Mouse (Mus musculus) ES-E14 (cell line): ENCODE results near the gene Coq7. TPM values are rescaled to one million over a fixed set of nuclear protein-coding genes. Genes with fewer than 3 reads are reported as not detected.

ENCODE experiments used
- DNase-seq: peaks from one replicate; pipeline ENCODE4 v3.0.0-alpha.2; 2013; ENCODE audit warnings: low read depth, low spot score
- H3K27ac ChIP-seq: 2 replicates; pipeline ENCODE4 v1.5.1; 2012; ENCODE audit warnings: low read depth, mild to moderate bottlenecking, low read length, moderate library complexity, mixed read lengths; ENCODE audit not compliant: poor library complexity, insufficient read depth, severe bottlenecking
- H3K36me3 ChIP-seq: 2 replicates; pipeline ENCODE4 v1.6.1; 2012; ENCODE audit warnings: mild to moderate bottlenecking, low read length, moderate library complexity, mixed read lengths; ENCODE audit not compliant: control insufficient read depth, poor library complexity, insufficient read depth, severe bottlenecking
- H3K4me1 ChIP-seq, 2 experiments: fragments of 150-350 bp in 1 of 2; sonication (generic) in 1 of 2; 2 replicates each; pipeline ENCODE4 v1.6.1; 2012; ENCODE audit warnings: low read length in 2 of 2, mild to moderate bottlenecking in 1 of 2, mixed read lengths in 1 of 2; ENCODE audit not compliant: control insufficient read depth in 2 of 2, insufficient read depth in 2 of 2, poor library complexity in 1 of 2
- H3K4me3 ChIP-seq, 2 experiments: fragments of 150-350 bp in 1 of 2; sonication (generic) in 1 of 2; 2 replicates each; pipeline ENCODE4 v1.5.1; 2012; ENCODE audit warnings: low read length in 2 of 2, low read depth in 1 of 2, mild to moderate bottlenecking in 1 of 2, mixed read lengths in 1 of 2; ENCODE audit not compliant: insufficient read depth in 1 of 2, poor library complexity in 1 of 2, severe bottlenecking in 1 of 2
- H3K9ac ChIP-seq: 2 replicates; pipeline ENCODE4 v1.6.1; 2012; ENCODE audit warnings: low read depth, mild to moderate bottlenecking, low read length, mixed read lengths; ENCODE audit not compliant: poor library complexity, insufficient read depth, severe bottlenecking
- H3K9me3 ChIP-seq: fragments of 150-350 bp; sonication (generic); 2 replicates; pipeline ENCODE4 v1.6.1; 2012; ENCODE audit warnings: low read depth, mild to moderate bottlenecking, low read length; ENCODE audit not compliant: control insufficient read depth, insufficient read depth
- CHD2 ChIP-seq: IDR thresholded peaks from 2 replicates; pipeline ENCODE4 v1.6.1; 2014; ENCODE audit warnings: mild to moderate bottlenecking, low read depth, low read length, inconsistent platforms
- HCFC1 ChIP-seq: IDR thresholded peaks from 2 replicates; pipeline ENCODE4 v1.6.1; 2012; ENCODE audit warnings: low read length, inconsistent platforms, borderline replicate concordance; ENCODE audit not compliant: insufficient read depth
- MAFK ChIP-seq: IDR thresholded peaks from 2 replicates; pipeline ENCODE4 v1.6.1; 2014; ENCODE audit warnings: mild to moderate bottlenecking, low read depth, low read length, inconsistent platforms; ENCODE audit not compliant: insufficient read depth
- ZC3H11A ChIP-seq: IDR thresholded peaks from 2 replicates; pipeline ENCODE4 v1.6.1; 2012; ENCODE audit warnings: low read depth, mild to moderate bottlenecking, inconsistent platforms, low read length, borderline replicate concordance
- ZNF384 ChIP-seq: IDR thresholded peaks from 2 replicates; pipeline ENCODE4 v1.6.1; 2012; ENCODE audit warnings: low read depth, low read length, inconsistent platforms
- in situ Hi-C, 2 experiments: fragments of 600-800 bp; cut with MboI; formaldehyde crosslinking; loops; one replicate each; pipeline ENCODE4 v1.15.1; 2025; ENCODE audit warnings: low sequenced_read_pairs in 2 of 2, inconsistent platforms in 1 of 2; ENCODE audit not compliant: unreplicated experiment in 2 of 2
- total RNA-seq: library from RNA; depleted of rRNA; stranded (reverse); fragments of 300-350 nt; gene quantifications from 2 replicates; pipeline ENCODE4 v1.2.3, GENCODE M21; 2012

Gene Coq7
- total RNA-seq, 1 experiment = 63.7 TPM

DNA sequence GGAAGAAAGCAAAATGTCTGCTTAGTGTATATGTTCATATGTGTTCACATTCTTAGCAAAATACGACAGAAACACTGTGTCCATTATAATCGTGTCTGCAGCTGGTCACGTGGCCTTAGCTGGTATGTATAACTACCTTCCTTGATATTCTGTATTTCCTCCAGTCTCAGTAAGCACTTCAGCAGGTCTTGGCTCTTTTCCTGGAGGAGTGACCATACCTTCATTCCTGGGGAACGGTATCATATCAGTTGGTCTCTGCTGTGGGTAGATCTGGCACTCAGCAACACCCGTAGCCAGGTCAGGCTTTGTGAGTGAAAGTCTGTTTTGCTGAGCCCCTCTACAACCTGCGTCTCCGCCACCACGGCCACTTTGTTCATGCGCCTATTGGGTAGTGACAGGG is 39.3 kb downstream of the Coq7 start:
- TF ChIP-seq CHD2 (no peak), ZNF384 (no peak), HCFC1 (no peak), MAFK (no peak), ZC3H11A (no peak)

DNA sequence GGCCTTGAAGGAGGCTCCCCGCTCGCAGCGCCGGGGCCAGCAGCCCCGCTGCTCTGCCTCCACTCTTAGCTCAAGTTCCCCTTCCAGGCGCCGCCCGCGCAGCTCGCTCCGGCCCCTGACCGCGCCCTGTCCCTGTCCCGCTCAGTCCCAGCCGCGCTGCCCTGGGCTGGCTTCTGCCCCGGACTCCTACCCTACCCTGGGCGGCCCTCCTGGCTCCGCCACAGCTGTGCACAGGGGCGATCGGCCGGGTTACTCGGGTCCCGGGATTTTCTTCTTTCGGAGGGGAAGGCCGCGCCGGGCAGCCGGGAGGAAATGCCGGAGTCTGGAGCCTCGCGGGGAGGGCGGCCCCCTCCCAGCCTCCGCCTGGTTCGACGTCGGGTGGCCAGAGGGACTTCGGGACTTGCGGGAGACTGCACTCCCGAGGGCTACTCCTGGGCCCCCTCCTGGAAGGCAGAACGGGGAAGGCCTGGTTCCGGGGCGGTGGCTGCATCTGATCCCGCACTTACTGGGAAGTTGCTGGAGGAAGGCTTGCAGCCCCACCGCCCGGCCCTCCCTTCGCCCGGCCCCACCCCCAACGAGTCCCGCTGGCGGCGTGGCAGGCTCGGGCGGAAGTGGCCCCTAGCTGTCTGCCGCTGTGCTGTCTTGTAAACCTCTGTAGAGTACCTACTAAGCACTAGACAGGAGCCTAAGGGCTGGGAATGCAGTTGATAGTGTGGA is 41.6 kb downstream of the Coq7 start, which contains the start of gene Itpripl2:
TSS of gene Itpripl2 (minus strand) at position 545 of the 717 bp plus-strand sequence.
- H3K27ac ChIP-seq = no peak within 1 kb of the TSS
- TF ChIP-seq ZNF384 (no peak), ZC3H11A (no peak), CHD2 (no peak), MAFK (no peak)
- peak; percentile 44 for DNase-seq
- H3K36me3 ChIP-seq = no peaks in the 10 kb centered on the region
- peak within 1 kb of the TSS; percentile 63 to 69 for H3K4me3 ChIP-seq
- no peaks in the 10 kb centered on the region for H3K9me3 ChIP-seq
- peak within 1 kb of the TSS; percentile 63 for H3K9ac ChIP-seq
- H3K4me1 ChIP-seq = peaks cover 0 to 7% of the 10 kb centered on the region in 2 experiments; a peak in 2 of 4 replicates
- in situ Hi-C loops = no loop called here

More for the DNA sequence above, 39.3 kb downstream of the Coq7 start:
- Histone ChIP-seq H3K9me3 (no peaks in the 10 kb centered on the region), H3K4me3 (no peak overlapping the region), H3K27ac (no peak overlapping the region), H3K36me3 (no peaks in the 10 kb centered on the region), H3K9ac (no peak overlapping the region), H3K4me1 (peaks cover 0 to 7% of the 10 kb centered on the region in 2 experiments; a peak in 2 of 4 replicates)
- in situ Hi-C loops = no loop called here
- DNase-seq = no peak

DNA sequence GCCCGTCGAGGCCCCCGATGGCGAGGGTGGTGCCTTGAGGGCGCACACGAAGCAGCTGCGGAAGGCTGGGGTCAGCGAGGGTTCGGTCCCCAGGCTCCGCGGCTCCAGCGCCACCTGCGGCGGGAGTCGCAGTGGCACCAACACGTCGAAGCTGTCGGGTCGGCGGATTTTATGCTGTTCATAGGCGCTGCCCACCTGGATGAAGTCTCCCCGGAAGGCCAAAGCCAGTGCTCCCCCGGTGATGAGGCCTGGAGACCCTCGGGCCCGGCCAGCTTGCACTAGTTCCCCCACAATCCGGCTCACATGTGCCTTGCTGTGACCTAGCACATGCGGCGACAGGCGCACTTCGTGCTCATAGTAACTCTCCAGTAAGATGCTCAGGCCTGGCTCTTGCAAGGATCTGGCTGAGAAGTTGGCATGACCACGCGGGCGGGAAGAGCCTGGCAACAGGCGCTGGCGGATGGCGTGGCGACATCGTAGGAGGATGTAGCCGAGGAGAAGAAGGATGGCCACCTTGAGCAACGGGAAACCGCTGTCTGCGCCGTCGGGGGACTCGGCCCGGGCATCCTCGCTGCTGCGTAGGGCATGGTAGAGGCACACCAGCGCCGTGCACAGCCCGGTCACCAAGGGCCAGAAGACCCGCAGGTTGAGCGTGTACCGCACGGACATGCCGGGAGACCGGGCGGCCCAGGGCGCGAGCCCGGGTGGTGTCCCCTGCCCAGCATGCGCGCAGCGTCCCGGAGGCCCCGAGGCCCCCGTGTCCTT is 42.3 kb downstream of the Coq7 start:
- Histone ChIP-seq H3K36me3 (no peaks in the 10 kb centered on the region), H3K27ac (no peak overlapping the region), H3K9ac (peak overlapping the region; percentile 63; the same call in 1 of the 2 replicates), H3K9me3 (no peaks in the 10 kb centered on the region), H3K4me3 (peak overlapping the region; percentile 63 to 69), H3K4me1 (peaks cover 0 to 7% of the 10 kb centered on the region in 2 experiments; a peak in 2 of 4 replicates)
- peak; percentile 30 for DNase-seq
- in situ Hi-C loops = no loop called here
- no peak for TF ChIP-seq ZC3H11A
- no peak for TF ChIP-seq HCFC1
- TF ChIP-seq CHD2 = no peak
- TF ChIP-seq MAFK = no peak
- TF ChIP-seq ZNF384 = no peak

DNA sequence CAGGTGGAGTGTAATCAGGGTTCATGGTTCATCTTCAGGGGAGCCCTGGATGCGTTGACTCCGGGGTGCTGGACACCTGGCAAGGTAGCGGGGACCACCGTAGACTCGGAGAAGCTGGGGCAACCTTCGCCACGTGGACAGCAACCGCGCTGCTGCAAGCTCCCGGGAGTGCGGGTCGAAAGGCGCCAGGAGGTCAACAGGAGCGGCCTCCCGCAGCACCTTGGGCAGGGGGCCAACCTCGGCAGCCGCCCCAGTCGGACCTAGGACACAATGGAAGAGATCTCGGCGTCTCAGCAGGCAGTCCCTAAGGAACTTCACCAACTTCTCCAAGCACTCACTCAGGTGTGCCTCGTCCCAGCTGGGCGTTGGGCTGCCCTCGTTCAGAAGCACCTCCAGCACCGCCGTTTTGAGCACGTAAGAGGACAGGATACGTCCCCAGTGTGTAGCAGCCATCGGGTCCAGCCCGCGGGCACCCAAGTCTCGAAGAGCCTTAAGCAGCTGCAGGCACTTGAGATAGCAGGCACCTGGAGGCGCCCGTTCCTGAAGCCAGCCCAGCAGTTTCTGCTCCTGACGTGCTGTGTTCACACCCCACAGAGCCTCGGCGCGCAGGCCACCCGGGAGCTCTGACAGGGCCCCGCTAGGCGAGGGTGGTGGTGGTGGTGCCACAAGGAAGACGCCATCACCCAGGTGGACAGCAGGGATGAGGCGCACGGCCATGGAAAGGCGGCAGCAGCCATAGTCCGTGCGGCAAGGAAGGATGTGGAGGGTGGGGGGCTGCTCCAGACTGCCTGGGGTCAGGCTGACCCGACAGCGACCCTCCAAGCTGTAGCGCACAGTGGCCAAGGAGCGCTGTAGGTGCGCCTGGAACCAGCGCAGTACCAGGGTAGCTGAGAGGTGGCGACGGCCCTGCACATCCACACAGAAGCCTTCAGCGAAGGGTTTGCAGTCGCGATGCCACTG is 43.2 kb downstream of the Coq7 start:
- Histone ChIP-seq H3K36me3 (no peaks in the 10 kb centered on the region), H3K9ac (no peak overlapping the region), H3K9me3 (no peaks in the 10 kb centered on the region), H3K4me1 (peaks cover 0 to 7% of the 10 kb centered on the region in 2 experiments; a peak in 2 of 4 replicates), H3K27ac (no peak overlapping the region), H3K4me3 (peak overlapping the region; percentile 63 to 69; a peak in 3 of 4 replicates)
- in situ Hi-C loops = no loop called here
- no peak for TF ChIP-seq MAFK
- no peak for TF ChIP-seq HCFC1
- TF ChIP-seq CHD2 = no peak
- no peak for TF ChIP-seq ZNF384
- no peak for TF ChIP-seq ZC3H11A
- peak; percentile 16 for DNase-seq
